Mouse (Mus musculus) CD4-positive, CD25-positive, alpha-beta regulatory T cell, adult 4 months (primary cell): Measurements from ENCODE around the gene Atrnl1. TPM values are rescaled to one million over a fixed set of nuclear protein-coding genes. Genes with fewer than 3 reads are reported as not detected.
A peak's percentile ranks its signal among the peaks of the same experiment; 100 is the strongest.

Experiments
- ATAC-seq: one replicate; pipeline ENCODE4 v1.8.0; 2017
- polyA plus RNA-seq, 2 experiments: library from polyadenylated mRNA; unstranded; fragments of 100-300 nt; shearing (Covaris generic); gene quantifications; one replicate each; pipeline ENCODE4 v1.2.1; 2017

The Atrnl1 gene
- polyA plus RNA-seq, 2 experiments from 2014 or later, result 0.11 TPM; not detected in 1

- no peak for ATAC-seq
Observed at GRCm38 (mm10) chr19:58082751-58083150, 471.9 kb downstream of the Atrnl1 start.

DNA sequence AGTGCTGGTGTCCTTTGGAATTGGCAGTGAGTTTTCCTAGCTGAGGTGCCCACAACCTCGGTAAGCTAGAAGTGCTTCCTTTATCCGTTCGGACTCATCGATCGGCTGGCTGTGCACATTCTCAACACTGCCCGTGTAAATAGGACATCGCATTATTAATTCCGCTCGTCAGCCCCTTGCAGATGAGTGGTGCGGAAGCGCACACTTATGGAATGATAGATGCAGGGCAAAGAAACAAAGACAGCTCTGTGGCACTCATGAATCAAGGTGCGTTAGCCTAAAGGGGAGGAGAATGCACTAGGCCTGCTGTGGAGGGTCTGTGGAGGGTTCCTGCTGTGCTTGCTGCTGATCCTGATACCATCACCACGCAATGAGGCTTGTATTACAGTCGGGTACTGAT is 474.0 kb downstream of the Atrnl1 start:
- no peak for ATAC-seq

DNA sequence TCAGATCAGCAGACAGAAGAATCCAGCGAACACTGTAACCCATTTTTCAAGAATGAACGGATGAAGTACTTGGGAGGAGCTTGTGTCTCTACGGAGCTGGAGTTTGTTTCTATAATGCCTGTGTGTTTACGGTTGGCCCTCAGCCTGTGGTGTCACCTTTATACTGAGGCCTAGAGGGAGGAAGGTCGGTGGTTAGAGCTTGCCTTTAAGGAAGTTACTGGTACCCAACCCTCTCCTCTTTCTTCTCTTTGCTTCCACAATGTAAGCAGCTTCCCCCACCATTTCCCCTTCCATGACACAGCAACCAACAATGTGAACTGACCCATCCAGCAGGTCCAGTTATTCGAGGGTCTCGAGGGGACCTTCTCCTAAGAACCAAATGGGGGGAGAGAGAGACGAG is 475.9 kb downstream of the Atrnl1 start:
- ATAC-seq, result no peak

- no peak for ATAC-seq
Observed at GRCm38 (mm10) chr19:58087901-58088300, 477.1 kb downstream of the Atrnl1 start.

DNA sequence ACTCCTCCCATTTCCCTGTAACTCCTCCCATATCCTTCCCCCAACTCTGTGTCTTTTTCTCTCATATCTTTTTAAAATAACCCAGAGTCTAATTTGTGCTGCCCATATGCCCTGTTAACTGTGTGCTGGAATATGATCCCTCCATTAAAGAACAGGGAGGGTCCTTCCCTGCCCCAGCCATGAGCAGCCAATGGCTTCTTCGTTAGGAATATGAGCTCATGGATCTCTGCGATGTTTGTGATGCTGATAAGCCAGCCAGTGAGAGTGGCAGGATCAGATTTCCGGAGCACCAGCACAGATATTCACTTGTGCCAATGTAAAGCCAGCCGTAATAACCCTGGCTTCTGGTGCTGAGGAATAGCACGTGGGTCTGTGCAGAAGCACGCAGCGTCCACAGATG is 477.6 kb downstream of the Atrnl1 start:
- no peak for ATAC-seq

DNA sequence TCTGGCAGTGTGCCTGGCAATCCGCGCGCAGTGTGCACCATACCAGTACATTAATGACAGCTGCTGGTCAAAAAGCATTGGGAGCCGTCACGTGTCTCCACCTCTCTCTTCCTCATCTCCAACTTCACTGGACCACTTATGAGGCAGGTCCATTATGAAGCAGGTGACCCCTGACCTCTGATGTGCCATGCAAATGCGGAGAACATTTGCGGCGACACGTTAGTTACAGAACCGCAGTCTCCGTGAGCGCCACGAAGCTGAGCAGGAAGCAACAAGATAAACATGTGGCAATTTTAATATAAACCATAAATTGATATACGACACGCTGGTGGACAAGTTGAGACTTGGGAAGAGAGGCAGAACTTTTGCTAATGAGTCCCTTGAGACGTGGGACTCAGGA is 481.1 kb downstream of the Atrnl1 start:
- no peak for ATAC-seq

- no peak for ATAC-seq
Observed at GRCm38 (mm10) chr19:58094781-58095543, 484.1 kb downstream of the Atrnl1 start.

DNA sequence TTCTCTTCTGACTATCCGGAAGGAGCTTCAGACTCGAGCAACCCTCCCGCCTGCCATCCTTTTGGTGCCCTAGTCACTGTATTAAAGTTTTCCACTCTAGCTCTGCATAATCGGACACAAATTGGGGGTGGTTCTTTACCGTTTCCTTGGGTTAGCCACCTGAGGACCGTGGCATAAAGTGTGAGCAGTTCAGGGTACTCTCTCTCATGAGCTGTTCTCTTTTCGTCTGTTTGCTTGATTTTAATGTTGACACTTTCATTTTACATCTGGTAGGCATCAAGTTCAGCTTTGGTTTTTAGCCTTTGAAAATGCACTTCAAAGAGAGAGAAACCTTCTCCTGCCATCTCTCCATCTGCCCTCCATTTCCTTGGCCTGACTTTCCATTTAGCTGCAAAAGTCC is 484.9 kb downstream of the Atrnl1 start:
- peak; percentile 41 for ATAC-seq

- peak; percentile 70 for ATAC-seq
Observed at GRCm38 (mm10) chr19:58097195-58097594, 486.4 kb downstream of the Atrnl1 start.

DNA sequence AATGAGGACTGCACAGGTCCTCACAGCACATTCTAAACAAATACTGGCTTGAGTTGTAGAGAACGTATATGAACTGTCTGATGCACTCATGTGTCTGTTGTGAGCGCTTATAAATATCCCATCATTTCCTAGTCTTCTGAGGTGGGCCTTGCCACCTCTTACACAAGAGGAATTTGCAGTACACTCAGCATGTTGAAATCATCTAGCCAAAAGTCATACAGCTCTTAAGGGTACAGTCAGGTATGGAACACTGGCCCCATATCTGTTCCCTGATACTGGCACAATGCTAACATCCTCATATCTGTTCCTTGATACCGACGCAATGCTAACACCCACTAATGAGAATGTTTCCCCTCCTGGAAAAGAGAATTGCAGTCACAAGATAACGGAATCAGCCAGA is 488.7 kb downstream of the Atrnl1 start:
- ATAC-seq, result no peak

GRCm38 (mm10) chr19:58100381-58100780 is 489.5 kb downstream of the Atrnl1 start:
- ATAC-seq, result no peak

DNA sequence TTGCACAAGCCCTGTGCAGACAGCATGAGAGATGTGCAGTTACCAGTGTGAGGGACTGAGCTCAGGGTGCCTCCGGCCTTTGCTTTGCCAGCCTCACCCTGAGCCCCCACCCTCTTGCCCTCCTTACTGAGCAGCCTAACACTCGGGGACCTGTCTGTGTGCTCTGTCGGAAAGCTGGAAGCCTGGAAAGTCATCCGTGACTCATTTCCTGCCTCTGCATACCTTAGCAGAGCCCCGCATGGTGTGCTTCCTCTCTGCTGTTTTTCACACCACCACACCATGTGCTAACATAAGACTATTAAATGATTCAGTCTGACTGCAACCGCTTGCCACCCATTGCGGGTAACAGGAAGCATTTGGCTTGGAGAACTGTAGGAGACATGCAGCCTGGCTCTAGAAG is 493.7 kb downstream of the Atrnl1 start:
- peak; percentile 74 for ATAC-seq

DNA sequence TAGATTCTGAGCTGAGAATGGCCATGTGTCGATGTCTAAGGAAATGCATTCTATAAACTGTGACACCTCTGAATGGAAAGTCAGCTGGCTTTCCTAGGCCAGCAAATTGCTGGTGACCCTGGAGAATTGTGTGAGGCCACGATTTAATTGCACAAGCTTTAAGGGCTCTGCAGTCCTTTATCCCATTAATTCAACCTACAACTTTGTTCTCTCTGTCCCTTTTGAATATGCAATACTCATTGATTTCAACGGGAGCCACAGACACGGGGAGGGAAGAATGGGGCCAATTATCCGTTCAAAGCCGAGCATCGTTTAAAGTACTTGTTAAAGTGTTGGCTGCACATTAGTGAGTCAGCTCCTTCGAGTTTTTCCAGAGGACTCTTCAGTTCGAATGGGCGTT is 496.8 kb downstream of the Atrnl1 start:
- ATAC-seq, result no peak

DNA sequence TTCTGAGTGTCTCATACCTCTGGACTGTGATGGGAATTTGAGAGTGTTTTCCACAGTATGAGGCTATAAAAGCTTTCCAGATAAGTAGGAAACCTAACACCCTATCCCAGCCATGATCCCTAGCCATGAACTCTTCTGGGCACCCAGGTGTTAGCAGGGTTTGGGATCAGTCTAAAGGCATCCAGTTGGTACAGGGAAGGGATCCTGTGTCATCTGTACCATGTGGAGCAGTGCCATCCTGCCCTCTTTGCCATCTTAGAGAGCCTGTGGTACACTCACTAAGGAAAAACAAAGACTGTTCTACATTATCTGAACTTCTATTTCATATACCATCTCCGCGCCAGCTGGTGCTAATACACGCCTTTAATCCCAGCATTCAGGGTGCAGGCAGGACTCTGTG is 499.7 kb downstream of the Atrnl1 start:
- ATAC-seq, result no peak

DNA sequence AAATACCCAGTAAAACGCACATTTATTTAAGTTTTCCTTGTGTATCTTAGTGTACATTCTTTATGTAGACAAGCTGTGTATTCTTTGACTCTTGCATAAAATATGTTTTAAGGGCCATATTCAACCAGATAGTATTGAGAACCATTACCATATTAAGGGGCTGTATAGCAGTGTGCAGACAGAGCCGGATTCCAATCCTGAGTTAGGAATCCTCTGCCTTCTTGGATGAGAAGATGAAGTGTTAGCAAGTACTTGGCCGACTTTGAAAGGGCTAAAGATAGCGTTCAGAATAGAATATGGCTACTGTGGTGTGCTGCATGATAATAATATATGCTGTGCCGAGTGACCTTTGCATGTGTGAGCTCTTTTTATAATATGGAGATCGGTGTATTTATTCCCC is 500.5 kb downstream of the Atrnl1 start:
- ATAC-seq, result no peak

DNA sequence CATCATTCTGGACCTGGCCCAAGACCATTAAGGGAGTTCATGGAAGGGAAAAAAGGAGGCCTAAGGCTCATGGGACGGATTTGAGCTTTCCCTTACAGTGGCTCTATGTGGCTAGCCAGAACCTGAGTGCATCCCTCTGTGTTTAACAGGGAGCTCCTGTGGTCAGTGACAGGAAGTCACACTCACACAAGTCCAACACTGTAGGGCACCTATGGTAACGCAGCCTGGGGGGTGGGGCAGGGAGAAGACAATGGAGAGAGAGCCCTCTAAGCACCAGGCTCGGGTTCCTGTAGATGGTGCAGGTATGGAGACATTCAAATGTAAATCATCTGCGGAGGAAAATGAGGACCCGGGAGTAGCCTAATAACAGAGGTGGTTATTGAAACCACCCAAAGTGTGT is 501.3 kb downstream of the Atrnl1 start:
- ATAC-seq, result no peak

DNA sequence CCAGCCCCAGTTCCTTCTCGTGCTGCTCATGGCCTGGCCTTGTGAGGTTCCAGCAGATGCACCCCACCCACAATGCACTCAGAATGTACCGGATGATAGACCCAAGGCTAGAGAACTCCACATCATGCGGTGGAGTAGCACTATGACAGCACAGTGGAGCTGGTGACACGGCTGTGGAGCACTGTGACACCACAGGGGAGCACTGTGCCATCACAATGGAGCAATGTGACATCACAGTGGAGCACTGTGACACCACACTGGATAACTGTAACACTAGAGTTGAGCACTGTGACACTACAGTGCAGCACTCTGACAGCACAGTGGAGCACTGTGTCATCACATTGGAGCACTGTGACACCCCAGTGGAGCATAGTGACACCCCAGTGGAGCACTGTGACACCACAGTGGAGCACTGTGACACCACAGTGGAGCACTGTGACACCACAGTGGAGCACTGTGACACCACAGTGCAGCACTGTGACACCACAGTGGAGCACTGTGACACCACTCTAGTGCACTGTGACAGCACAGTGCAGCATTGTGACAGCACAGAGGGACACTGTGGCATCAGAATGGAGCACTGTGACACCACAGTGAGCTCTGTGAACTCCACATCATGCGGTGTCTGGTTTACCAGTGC is 502.4 kb downstream of the Atrnl1 start:
- ATAC-seq, result no peak

DNA sequence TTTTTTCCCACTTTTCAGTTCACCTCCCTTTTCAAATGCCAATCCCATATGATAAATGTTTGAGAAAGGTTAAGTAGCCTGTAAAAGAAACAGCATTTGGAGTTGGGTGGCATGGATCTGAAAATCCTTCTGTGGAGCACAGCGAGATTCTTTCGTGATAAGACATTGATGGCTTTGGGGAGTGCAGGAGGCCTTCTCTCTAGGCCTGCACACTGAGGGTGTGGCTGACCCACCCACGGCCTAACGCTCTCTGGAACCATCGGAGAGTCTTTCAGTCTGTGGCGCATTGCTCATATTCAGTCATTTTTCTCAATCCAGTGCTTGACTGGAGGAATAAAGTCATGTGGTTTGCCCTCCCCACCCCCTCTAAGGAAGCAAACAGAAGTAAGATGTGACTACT is 506.8 kb downstream of the Atrnl1 start:
- no peak for ATAC-seq

- ATAC-seq, result no peak
Observed at GRCm38 (mm10) chr19:58118141-58118835, 507.5 kb downstream of the Atrnl1 start.

DNA sequence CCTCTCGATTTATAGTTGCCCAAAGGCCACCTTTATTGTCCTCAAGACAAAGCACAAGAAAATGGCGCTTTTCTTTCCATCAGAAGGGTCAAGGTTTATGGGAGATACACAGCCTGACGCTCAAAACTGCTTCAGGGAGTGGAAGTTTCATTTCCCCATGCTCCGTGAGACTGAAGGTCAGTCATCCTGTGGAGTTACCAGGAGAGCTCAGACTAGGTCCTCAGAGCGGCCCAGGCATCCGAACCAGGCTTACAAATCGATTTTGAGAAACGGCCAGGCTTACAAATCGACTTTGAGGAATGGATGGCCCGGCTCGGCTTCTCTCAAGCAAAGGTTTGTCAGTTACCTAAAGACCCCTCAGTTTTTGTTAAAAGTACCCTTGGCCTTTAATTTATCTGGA is 508.0 kb downstream of the Atrnl1 start:
- no peak for ATAC-seq

GRCm38 (mm10) chr19:58119681-58120173 is 508.9 kb downstream of the Atrnl1 start:
- no peak for ATAC-seq

DNA sequence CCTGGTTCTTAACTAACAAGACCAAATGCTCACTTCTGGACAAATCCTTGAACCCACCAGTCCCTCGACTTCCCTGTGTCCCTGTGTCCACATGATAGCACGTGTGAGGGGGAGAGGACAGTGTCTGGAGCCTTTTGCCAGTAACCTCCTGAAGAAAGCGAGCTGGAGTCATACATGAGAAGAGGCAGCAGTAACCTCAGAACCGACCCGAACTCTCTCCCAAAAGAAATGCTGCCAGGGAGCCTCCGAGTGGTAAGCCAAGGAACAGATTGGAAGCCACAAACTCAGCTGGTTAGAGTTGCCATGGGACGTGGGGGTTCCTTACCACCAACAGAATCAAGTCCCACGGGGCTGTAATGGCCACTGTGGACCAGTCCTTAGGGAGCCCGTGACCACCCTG is 509.8 kb downstream of the Atrnl1 start:
- ATAC-seq, result no peak

GRCm38 (mm10) chr19:58121628-58122027 is 510.8 kb downstream of the Atrnl1 start:
- ATAC-seq, result no peak

DNA sequence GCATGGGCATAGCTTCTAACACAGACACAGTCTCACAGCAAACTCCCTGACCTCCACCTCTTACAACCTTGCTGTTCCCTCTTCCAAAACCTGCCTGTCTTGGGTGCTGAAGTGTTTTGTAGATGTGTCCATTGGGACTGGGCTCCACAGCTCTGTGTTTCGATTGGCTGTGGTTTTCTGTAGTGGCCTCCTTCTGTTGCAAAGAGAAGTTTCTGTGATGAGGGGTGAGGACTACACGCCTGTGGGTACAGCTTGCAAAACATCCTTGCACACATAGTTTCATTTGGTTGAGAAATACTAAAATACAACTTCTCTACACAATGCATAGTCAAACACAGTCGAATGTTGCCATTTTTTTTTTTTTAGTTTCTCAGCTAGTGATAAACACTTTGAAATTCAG is 512.8 kb downstream of the Atrnl1 start:
- no peak for ATAC-seq
